Mouse (Mus musculus) spleen, embryonic (tissue): ENCODE data around the gene Gpr137c.

Experiments
- CTCF ChIA-PET: fragments of 350-600 bp; sonication (Branson Sonifier 250); formaldehyde crosslinking; loops from one replicate; lab custom pipeline; 2022; lab: Charles Lee

Gene Gpr137c

DNA sequence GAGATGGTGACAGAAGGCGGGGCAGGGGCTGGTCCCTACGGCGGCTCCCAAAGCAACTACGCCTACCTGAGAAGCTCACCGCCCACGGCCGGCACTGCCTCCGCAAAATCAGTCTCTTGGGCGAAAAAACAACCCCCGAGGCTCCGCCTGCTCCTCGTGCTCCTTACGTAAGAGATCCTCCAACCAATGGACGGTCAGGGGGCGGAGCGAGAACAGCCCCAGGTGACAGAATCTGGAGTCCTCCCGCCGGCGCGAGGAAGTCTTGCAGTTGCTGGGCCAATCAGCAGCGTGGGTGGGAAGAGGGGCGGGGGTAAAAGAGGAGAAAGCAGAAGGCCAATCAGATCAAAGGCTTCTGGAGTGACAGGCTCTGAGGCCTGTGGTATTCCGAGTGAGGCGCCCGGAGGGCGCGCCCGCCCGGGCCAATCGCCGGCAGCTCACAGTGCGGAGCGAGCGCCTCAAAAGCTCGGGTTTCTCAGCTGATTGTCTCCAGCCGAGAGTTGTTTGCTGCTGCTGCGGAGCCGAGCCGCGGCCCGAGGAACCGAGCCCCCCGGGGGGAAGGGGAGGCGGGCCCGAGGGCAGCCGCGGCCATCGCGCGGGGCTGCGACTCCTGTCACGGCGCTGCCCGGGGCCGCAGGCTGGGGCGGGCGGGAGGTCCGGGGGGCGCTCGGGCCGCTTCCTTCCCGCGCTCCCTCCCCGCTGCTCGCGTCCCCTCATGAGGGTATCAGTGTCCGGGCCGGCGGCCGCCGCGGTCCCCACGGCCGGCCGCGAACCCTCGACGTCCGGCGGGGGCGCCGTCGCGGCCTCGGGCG is at the start of gene Gpr137c:
Gpr137c (plus strand) TSS at position 437 of the 809 bp plus-strand sequence.
- CTCF ChIA-PET, result no interaction called here

DNA sequence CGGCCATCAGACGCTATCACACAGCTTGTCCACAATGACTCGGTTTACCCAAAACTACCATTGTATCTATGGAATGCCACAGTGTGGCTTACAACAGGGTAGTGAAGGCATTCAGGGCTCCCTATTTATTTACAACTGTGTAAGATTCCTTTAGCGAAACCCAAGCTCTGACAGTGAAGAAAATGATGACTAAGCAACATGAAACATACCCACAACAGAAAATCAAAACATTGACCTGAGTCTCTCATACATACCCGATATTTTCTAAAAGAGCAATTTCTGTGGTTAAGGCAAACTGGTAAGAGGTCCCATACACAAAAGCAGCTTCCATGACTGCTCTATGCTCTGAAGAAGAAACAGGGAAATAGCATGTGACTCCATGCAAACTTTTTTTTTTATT is 47.3 kb upstream of the Gpr137c start:
- CTCF ChIA-PET, result no interaction called here

GRCm38 (mm10) chr14:45175012-45175740 is 44.3 kb upstream of the Gpr137c start:
- CTCF ChIA-PET, result interaction anchor here (0.5 kb wide), 1 partner anchor 46 kb away, joined by 3 read pairs; no protein-coding TSS in a partner anchor

- CTCF ChIA-PET, result interaction anchor here (0.5 kb wide), 1 partner anchor 264 kb away, joined by 3 read pairs; no protein-coding TSS in a partner anchor
Observed at GRCm38 (mm10) chr14:45179186-45179585, 40.3 kb upstream of the Gpr137c start.

DNA sequence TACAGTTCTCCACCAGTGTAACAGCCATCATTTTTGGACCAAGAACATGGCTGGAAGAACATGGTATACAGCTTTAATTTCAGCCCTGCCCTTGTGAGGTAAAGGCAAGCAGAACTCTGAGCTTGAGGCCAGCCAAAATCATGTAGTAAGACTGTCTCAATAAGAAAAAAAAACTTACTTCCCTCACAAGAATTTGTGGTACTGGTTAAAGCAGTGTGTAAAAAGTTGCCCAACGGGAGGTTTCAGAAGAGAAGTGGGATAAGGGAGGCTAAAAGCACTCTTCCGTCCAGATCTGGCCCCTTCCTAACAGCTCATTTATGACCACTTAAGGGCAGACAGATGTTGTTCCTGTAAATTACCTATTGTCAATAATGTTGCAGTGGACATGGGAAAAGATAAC is 39.9 kb upstream of the Gpr137c start:
- CTCF ChIA-PET, result interaction anchor here (0.5 kb wide), 1 partner anchor 264 kb away, joined by 3 read pairs; no protein-coding TSS in a partner anchor

GRCm38 (mm10) chr14:45181611-45182010 is 37.9 kb upstream of the Gpr137c start:
- CTCF ChIA-PET, result no interaction called here

GRCm38 (mm10) chr14:45190999-45191398 is 28.5 kb upstream of the Gpr137c start:
- CTCF ChIA-PET, result no interaction called here

DNA sequence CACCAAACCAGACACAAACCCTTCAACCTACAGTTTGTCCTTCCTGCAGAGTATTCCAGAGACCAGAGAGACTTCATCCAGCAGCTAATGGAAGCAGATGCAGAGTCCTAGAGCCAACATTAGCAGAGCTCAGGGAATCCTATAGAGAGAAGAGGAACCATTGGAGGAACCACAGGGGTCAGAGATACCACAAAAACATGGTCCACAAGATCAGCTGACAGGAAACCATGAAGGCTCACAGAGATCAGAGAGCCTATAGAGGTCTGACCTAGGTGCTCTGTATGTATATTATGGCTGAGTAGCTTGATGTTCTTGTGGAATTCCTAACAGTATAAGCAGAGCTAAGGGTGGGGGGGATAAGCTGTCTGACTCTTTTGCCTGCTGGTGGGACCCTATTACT is 18.9 kb upstream of the Gpr137c start:
- CTCF ChIA-PET, result no interaction called here

- CTCF ChIA-PET, result no interaction called here
Observed at GRCm38 (mm10) chr14:45210683-45211082, 8.8 kb upstream of the Gpr137c start.

DNA sequence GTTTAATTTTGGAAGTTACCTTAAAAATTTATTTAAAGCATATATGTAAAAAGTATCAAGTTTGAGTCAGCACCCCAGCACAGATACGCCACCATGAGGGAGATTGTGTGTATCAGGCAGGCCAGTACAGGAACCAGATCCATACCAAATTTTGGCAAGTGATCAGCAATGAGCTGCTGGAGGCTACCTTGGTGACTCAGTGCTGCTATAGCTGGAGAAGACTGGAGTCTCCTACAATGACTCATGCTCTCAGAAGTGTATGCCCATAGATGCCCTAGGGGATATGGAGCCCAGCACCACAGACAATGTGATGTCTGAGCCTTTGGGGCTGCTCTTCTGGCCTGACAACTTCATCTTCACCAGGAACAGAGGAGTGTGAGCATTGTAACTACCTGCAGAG is 8.1 kb upstream of the Gpr137c start:
- CTCF ChIA-PET, result no interaction called here

- CTCF ChIA-PET, result no interaction called here
Observed at GRCm38 (mm10) chr14:45216711-45217340, 2.7 kb upstream of the Gpr137c start.

GRCm38 (mm10) chr14:45217693-45218092 is 1.8 kb upstream of the Gpr137c start:
- CTCF ChIA-PET, result no interaction called here

GRCm38 (mm10) chr14:45220090-45220956 is 806 bp downstream of the Gpr137c start, which contains the start of gene Txndc16:
Txndc16 (minus strand) TSS chr14:45220328.
- CTCF ChIA-PET, result interaction anchor here (0.6 to 0.7 kb wide), 2 partner anchors 11 to 152 kb away, joined by 8 to 9 read pairs; no protein-coding TSS in a partner anchor

- CTCF ChIA-PET, result interaction anchor here (0.6 to 0.7 kb wide), 4 partner anchors 12 to 151 kb away, joined by 3 to 9 read pairs (median 6); no protein-coding TSS in a partner anchor
Observed at GRCm38 (mm10) chr14:45220957-45221630, 1.6 kb downstream of the Gpr137c start.

DNA sequence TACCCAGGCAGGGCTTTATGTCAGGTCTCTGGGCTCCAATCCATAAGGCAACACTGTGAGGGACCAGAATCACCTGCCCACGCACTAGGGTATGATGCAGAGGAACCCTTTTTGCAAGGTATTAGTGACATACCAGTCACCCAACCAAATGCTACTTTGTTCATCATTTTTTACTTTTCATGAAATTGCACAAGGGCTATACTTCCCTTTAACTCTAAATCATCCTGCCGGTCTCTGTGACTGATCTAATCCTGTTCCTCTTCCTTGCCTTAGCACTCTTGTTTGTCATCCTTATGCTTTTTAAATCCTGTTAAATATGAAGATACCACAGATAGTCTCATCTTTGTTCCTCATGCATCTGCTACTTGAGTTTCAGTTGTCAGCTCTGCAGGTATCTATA is 19.5 kb downstream of the Gpr137c start:
- CTCF ChIA-PET, result no interaction called here

GRCm38 (mm10) chr14:45241613-45242012 is 22.1 kb downstream of the Gpr137c start:
- CTCF ChIA-PET, result no interaction called here

DNA sequence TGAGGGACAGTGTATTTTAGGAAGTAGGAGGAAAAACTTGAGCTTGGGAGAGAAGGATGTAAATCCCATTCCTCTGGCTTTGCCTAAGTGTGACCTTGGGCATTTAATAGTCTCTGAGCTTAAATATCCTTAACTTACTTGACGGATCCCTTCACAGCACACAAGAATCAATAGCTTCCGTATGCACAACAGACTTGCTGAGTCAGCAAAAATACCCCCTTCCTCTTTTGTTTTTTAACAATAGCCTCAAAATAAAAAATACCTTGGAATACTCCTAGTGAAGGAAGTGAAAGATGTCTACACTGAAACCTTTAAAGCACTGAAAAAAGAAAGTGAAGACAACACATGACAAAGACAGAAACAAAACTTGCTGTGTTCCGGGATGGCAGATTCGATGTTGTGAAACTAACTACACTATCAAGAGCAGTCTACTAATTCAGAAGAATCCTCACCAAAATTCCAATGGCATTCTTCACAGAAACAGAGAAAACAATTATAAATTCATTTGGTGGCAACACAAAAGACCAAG is 32.1 kb downstream of the Gpr137c start:
- CTCF ChIA-PET, result no interaction called here

GRCm38 (mm10) chr14:45263831-45264592 is 44.5 kb downstream of the Gpr137c start:
- CTCF ChIA-PET, result no interaction called here

GRCm38 (mm10) chr14:45275816-45276215 is 56.3 kb downstream of the Gpr137c start:
- CTCF ChIA-PET, result no interaction called here
